Mouse (Mus musculus): Measurements from ENCODE around the gene Vmn1r189. TPM values are rescaled to one million over a fixed set of nuclear protein-coding genes. Genes with fewer than 3 reads are reported as not detected.
"Not testable (repeated sequence)": the region's sequence is repeated elsewhere in the genome, so short reads cannot be mapped to it uniquely, and the experiment has no call there.

Vmn1r189 gene
- total RNA-seq (2015) (not detected in 2 replicates), total RNA-seq (2017) (not detected in 2 replicates)

- not testable (repeated sequence) for ATAC-seq (ENCODE audit: poor library complexity, severe bottlenecking)
Observed at GRCm38 (mm10) chr13:22105724-22106123, at the start of gene Vmn1r189. Vmn1r189 (minus strand) TSS chr13:22105824.

- not testable (repeated sequence) for ATAC-seq (ENCODE audit: poor library complexity, severe bottlenecking)
Observed at GRCm38 (mm10) chr13:22136495-22137293, 31.1 kb upstream of the Vmn1r189 start.

GRCm38 (mm10) chr13:22084140-22084539 lies 21.5 kb downstream of the Vmn1r189 start, which contains the start of gene Vmn1r188:
Vmn1r188 (plus strand) TSS chr13:22084440.
- ATAC-seq (ENCODE audit: poor library complexity, severe bottlenecking) = not testable (repeated sequence)

- no peak for ATAC-seq (ENCODE audit: poor library complexity, severe bottlenecking)
Observed at GRCm38 (mm10) chr13:22063468-22063867, 42.2 kb downstream of the Vmn1r189 start.

- ATAC-seq (ENCODE audit: poor library complexity, severe bottlenecking) = 0 out of 2 replicates have a peak, but pooled peaks have one; percentile 35
Observed at GRCm38 (mm10) chr13:22061422-22061821, 44.2 kb downstream of the Vmn1r189 start.

- no peak for ATAC-seq (ENCODE audit: poor library complexity, severe bottlenecking)
Observed at GRCm38 (mm10) chr13:22053754-22054153, 51.9 kb downstream of the Vmn1r189 start.

- ATAC-seq (ENCODE audit: poor library complexity, severe bottlenecking) = no peak
Observed at GRCm38 (mm10) chr13:22051523-22051859, 54.1 kb downstream of the Vmn1r189 start.

GRCm38 (mm10) chr13:22050591-22051522 lies 54.8 kb downstream of the Vmn1r189 start:
- peak; percentile 95 for ATAC-seq (ENCODE audit: poor library complexity, severe bottlenecking)

Other genes with a start within 250 kb of the Vmn1r189 start
- gene Zfp184, start 160.7 kb downstream of the Vmn1r189 start, total RNA-seq (2015) = 0.23 and 0.36 TPM in 2 replicates
- 0.65 TPM in 1 of 2 replicates, not detected in the other for gene Zfp184, start 160.7 kb downstream of the Vmn1r189 start, total RNA-seq (2017)
- not detected in 2 replicates for gene Pom121l2, start 124.6 kb downstream of the Vmn1r189 start, total RNA-seq (2015)
- gene Pom121l2, start 124.6 kb downstream of the Vmn1r189 start, total RNA-seq (2017) = not detected in 2 replicates
- gene Prss16, start 96.1 kb downstream of the Vmn1r189 start, total RNA-seq (2015) = 3.7 and 4.3 TPM in 2 replicates
- gene Prss16, start 96.1 kb downstream of the Vmn1r189 start, total RNA-seq (2017) = 2.8 and 5.2 TPM in 2 replicates
- gene Hist1h2ah, start 70.3 kb downstream of the Vmn1r189 start, total RNA-seq (2015) = 0.91 and 1.1 TPM in 2 replicates
- gene Hist1h2ah, start 70.3 kb downstream of the Vmn1r189 start, total RNA-seq (2017) = 48.2 and 145 TPM in 2 replicates
- gene Hist1h2bk, start 70.0 kb downstream of the Vmn1r189 start, total RNA-seq (2015) = 78.9 and 108 TPM in 2 replicates
- gene Hist1h2bk, start 70.0 kb downstream of the Vmn1r189 start, total RNA-seq (2017) = 1,539 and 1,747 TPM in 2 replicates
- gene Hist1h4i, start 64.5 kb downstream of the Vmn1r189 start, total RNA-seq (2015) = 34.9 and 43.5 TPM in 2 replicates
- gene Hist1h4i, start 64.5 kb downstream of the Vmn1r189 start, total RNA-seq (2017) = 115 and 127 TPM in 2 replicates
- 43.5 and 58.5 TPM in 2 replicates for gene Hist1h2ag, start 62.9 kb downstream of the Vmn1r189 start, total RNA-seq (2015)
- gene Hist1h2ag, start 62.9 kb downstream of the Vmn1r189 start, total RNA-seq (2017) = 942 and 986 TPM in 2 replicates
- 57.4 and 58.7 TPM in 2 replicates for gene Hist1h2bj, start 62.6 kb downstream of the Vmn1r189 start, total RNA-seq (2015)
- 645 and 753 TPM in 2 replicates for gene Hist1h2bj, start 62.6 kb downstream of the Vmn1r189 start, total RNA-seq (2017)
- not detected in 2 replicates for gene Vmn1r188, start 21.4 kb downstream of the Vmn1r189 start, total RNA-seq (2015)
- gene Vmn1r188, start 21.4 kb downstream of the Vmn1r189 start, total RNA-seq (2017) = not detected in 2 replicates
- not detected in 2 replicates for gene Vmn1r191, start 78.1 kb upstream of the Vmn1r189 start, total RNA-seq (2015)
- not detected in 2 replicates for gene Vmn1r191, start 78.1 kb upstream of the Vmn1r189 start, total RNA-seq (2017)
- not detected in 2 replicates for gene Vmn1r192, start 85.3 kb upstream of the Vmn1r189 start, total RNA-seq (2015)
- 0.04 TPM in 1 of 2 replicates, not detected in the other for gene Vmn1r192, start 85.3 kb upstream of the Vmn1r189 start, total RNA-seq (2017)
- not detected in 2 replicates for gene Vmn1r193, start 117.3 kb upstream of the Vmn1r189 start, total RNA-seq (2015)
- gene Vmn1r193, start 117.3 kb upstream of the Vmn1r189 start, total RNA-seq (2017) = not detected in 2 replicates
- gene Vmn1r194, start 138.4 kb upstream of the Vmn1r189 start, total RNA-seq (2015) = not detected in 2 replicates
- gene Vmn1r194, start 138.4 kb upstream of the Vmn1r189 start, total RNA-seq (2017) = not detected in 2 replicates
- gene Vmn1r195, start 164.7 kb upstream of the Vmn1r189 start, total RNA-seq (2015) = not detected in 2 replicates
- not detected in 2 replicates for gene Vmn1r195, start 164.7 kb upstream of the Vmn1r189 start, total RNA-seq (2017)
- gene Vmn1r196, start 184.1 kb upstream of the Vmn1r189 start, total RNA-seq (2015) = not detected in 2 replicates
- not detected in 2 replicates for gene Vmn1r196, start 184.1 kb upstream of the Vmn1r189 start, total RNA-seq (2017)
- gene Vmn1r197, start 218.8 kb upstream of the Vmn1r189 start, total RNA-seq (2015) = not detected in 2 replicates
- gene Vmn1r197, start 218.8 kb upstream of the Vmn1r189 start, total RNA-seq (2017) = not detected in 2 replicates
- gene Vmn1r198, start 244.5 kb upstream of the Vmn1r189 start, total RNA-seq (2015) = not detected in 2 replicates
- gene Vmn1r198, start 244.5 kb upstream of the Vmn1r189 start, total RNA-seq (2017) = under 0.01 TPM in 1 of 2 replicates, not detected in the other

Data from megakaryocyte, adult 5-6 weeks (primary cell).